Comparison of ENCODE assay signal across 8 mouse cellular contexts in the genomic region with DNA sequence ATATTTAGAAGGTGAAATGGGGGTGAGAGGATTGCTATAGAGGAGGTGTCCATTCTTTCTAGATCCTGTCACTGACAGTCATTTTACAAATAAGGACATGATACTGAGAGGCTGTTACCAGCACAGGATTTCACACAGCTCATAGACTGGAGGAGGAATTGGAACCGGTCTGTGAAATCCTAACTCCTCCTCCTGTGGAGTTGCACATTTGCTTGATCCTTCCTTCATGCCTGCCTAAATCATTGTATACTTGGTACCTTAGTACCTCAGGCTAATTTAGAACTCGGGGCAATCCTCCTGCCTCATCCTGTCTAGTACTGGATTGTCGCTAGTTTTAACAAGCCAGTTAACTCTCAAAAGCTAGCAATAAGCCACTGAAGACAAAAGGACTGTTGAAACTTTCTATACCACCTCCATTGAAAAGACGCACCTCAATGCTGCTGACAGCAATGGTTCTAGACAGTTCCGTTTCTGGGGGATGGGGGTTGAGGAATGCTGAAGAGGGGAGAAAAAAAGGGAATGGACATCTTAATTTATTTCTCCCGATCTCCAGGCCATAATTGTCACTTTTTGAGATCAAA. TPM values are rescaled to one million over a fixed set of nuclear protein-coding genes. Genes with fewer than 3 reads are reported as not detected.
A peak's percentile ranks its signal among the peaks of the same experiment; 100 is the strongest.
DNase-seq lines count a peak whose midpoint lies in the region; ATAC-seq and TF ChIP-seq lines count a peak whose summit lies in the region.

No protein-coding gene starts in this region.

- peaks cover 17% of the 10 kb centered on the region; the same call in 1 of the 2 replicates for H3K79me2 ChIP-seq in liver, adult 2 months (ENCODE audit: control insufficient read depth, insufficient read depth, low read length)

- TF ChIP-seq POLR2A in liver, adult 2 months (IDR thresholded peaks at IDR 0.05; ENCODE audit: extremely low read depth, insufficient read depth, low read length) = no peak

- no peaks in the 10 kb centered on the region for H3K36me3 ChIP-seq in liver, adult 2 months (ENCODE audit: control insufficient read depth, insufficient read depth, low read length)
- H3K36me3 ChIP-seq in embryonic facial prominence, embryonic 12.5 days = 0 out of 2 replicates have a peak, but pooled peaks cover 2% of the 10 kb centered on the region
- H3K36me3 ChIP-seq in intestine, embryonic 14.5 days (ENCODE audit: control insufficient read depth, insufficient read depth, low read length) = peaks cover 5% of the 10 kb centered on the region; the same call in 1 of the 2 replicates
- H3K36me3 ChIP-seq in neural tube, embryonic 12.5 days = no peaks in the 10 kb centered on the region

- 2% methylated on average over 6 of the region's 6 CpGs for WGBS in liver, adult 2 months
- 4% methylated on average over 6 of the region's 6 CpGs for WGBS in embryonic facial prominence, embryonic 12.5 days
- 4% methylated on average over 6 of the region's 6 CpGs for WGBS in intestine, embryonic 14.5 days
- WGBS in neural tube, embryonic 12.5 days = 3% methylated on average over 6 of the region's 6 CpGs

- H3K27me3 ChIP-seq in liver, adult 2 months (ENCODE audit: control insufficient read depth, insufficient read depth, low read length) = no peaks in the 10 kb centered on the region
- peaks cover 27% of the 10 kb centered on the region for H3K27me3 ChIP-seq in embryonic facial prominence, embryonic 12.5 days
- peaks cover 26% of the 10 kb centered on the region for H3K27me3 ChIP-seq in intestine, embryonic 14.5 days (replicated peaks; ENCODE audit: control insufficient read depth, insufficient read depth, low read length)
- peaks cover 27% of the 10 kb centered on the region for H3K27me3 ChIP-seq in neural tube, embryonic 12.5 days (replicated peaks)

- no peak for TF ChIP-seq CTCF in liver, adult 2 months (IDR thresholded peaks at IDR 0.05; ENCODE audit: low read depth, low read length)

- peak overlapping the region; percentile 48 for H3K4me3 ChIP-seq in liver, adult 2 months (ENCODE audit: insufficient read depth, low read depth, low read length)
- H3K4me3 ChIP-seq in embryonic facial prominence, embryonic 12.5 days = peak overlapping the region; percentile 92
- peak overlapping the region; percentile 54 for H3K4me3 ChIP-seq in intestine, embryonic 14.5 days (ENCODE audit: low read depth, low read length)
- peak overlapping the region; percentile 82 for H3K4me3 ChIP-seq in neural tube, embryonic 12.5 days

- peak overlapping the region; percentile 82 for H3K4me2 ChIP-seq in embryonic facial prominence, embryonic 12.5 days (replicated peaks)
- H3K4me2 ChIP-seq in intestine, embryonic 14.5 days (ENCODE audit: low read length) = peak overlapping the region; percentile 84
- peak overlapping the region; percentile 79 for H3K4me2 ChIP-seq in neural tube, embryonic 12.5 days (replicated peaks)

- no peak; the same call in 1 of the 2 replicates for ATAC-seq in embryonic facial prominence, embryonic 12.5 days (ENCODE audit: insufficient number of reproducible peaks, insufficient read depth, low FRiP score, low TSS enrichment)
- peak; percentile 34 for ATAC-seq in intestine, embryonic 14.5 days (replicated peaks; ENCODE audit: low FRiP score, low TSS enrichment, low read depth)
- peak; percentile 30; the same call in 1 of the 2 replicates for ATAC-seq in neural tube, embryonic 12.5 days (ENCODE audit: low FRiP score, low read depth)

- H3K9ac ChIP-seq in liver, adult 2 months (ENCODE audit: low read depth, low read length) = peak overlapping the region; percentile 63
- H3K9ac ChIP-seq in embryonic facial prominence, embryonic 12.5 days = peak overlapping the region; percentile 80
- peak overlapping the region; percentile 64 for H3K9ac ChIP-seq in intestine, embryonic 14.5 days (ENCODE audit: low read length)
- peak overlapping the region; percentile 81; the same call in 1 of the 2 replicates for H3K9ac ChIP-seq in neural tube, embryonic 12.5 days

- peak overlapping the region; percentile 42 for H3K27ac ChIP-seq in liver, adult 2 months (replicated peaks; ENCODE audit: insufficient read depth, low read depth, low read length)
- peak overlapping the region; percentile 41; the same call in 1 of the 2 replicates for H3K27ac ChIP-seq in embryonic facial prominence, embryonic 12.5 days
- no peak overlapping the region for H3K27ac ChIP-seq in intestine, embryonic 14.5 days (ENCODE audit: low read depth)
- no peak overlapping the region for H3K27ac ChIP-seq in neural tube, embryonic 12.5 days

- H3K4me1 ChIP-seq in liver, adult 2 months (ENCODE audit: control insufficient read depth, insufficient read depth, low read length) = peaks cover 5% of the 10 kb centered on the region; the same call in 1 of the 2 replicates
- H3K4me1 ChIP-seq in embryonic facial prominence, embryonic 12.5 days = peaks cover 25% of the 10 kb centered on the region
- peaks cover 26% of the 10 kb centered on the region for H3K4me1 ChIP-seq in intestine, embryonic 14.5 days (replicated peaks; ENCODE audit: control insufficient read depth, insufficient read depth, low read length)
- H3K4me1 ChIP-seq in neural tube, embryonic 12.5 days = peaks cover 27% of the 10 kb centered on the region

- peak; percentile 58 for DNase-seq in liver, adult 2 months (ENCODE audit: extremely low read depth, low read depth, low spot score)
- no peak for DNase-seq in liver
- DNase-seq in intestine, embryonic 14.5 days (ENCODE audit: low spot score) = no peak
- no peak for DNase-seq in right cerebral cortex, adult 18-20 months
- no peak for DNase-seq in urinary bladder, postnatal 36 days (ENCODE audit: low spot score in 2 of 2)
- no peak for DNase-seq in right cerebral cortex, postnatal 4 days

- no peaks in the 10 kb centered on the region for H3K9me3 ChIP-seq in embryonic facial prominence, embryonic 12.5 days
- H3K9me3 ChIP-seq in intestine, embryonic 14.5 days (ENCODE audit: control insufficient read depth, low read length) = no peaks in the 10 kb centered on the region
- H3K9me3 ChIP-seq in neural tube, embryonic 12.5 days = no peaks in the 10 kb centered on the region

RNA-seq across cellular contexts. Expression of gene Dctn1, which starts 0.6 kb away (rescaled TPM):
- 13.5 and 17.1 TPM in 2 replicates for total RNA-seq in liver, adult 2 months (2014; rRNA removed)
- 27.4 and 36.0 TPM in 2 replicates for polyA plus RNA-seq in liver, adult 2 months (2012; rRNA removed)
- polyA plus RNA-seq in embryonic facial prominence, embryonic 12.5 days (2016; fragmentation: Nextera tagmentation; extraction: Ambion mirVana) = 121 and 126 TPM in 2 replicates
- 75.3 and 76.0 TPM in 2 replicates for polyA plus RNA-seq in intestine, embryonic 14.5 days (2014; fragmentation: Nextera tagmentation; extraction: Ambion mirVana)
- polyA plus RNA-seq in neural tube, embryonic 12.5 days (2016; fragmentation: Nextera tagmentation; extraction: Ambion mirVana) = 181 and 196 TPM in 2 replicates

RNA-seq across cellular contexts. Expression of gene 1700003E16Rik, which starts 8.9 kb away (rescaled TPM):
- total RNA-seq in liver, adult 2 months (2014; rRNA removed) = 0.09 and 0.13 TPM in 2 replicates
- polyA plus RNA-seq in liver, adult 2 months (2012; rRNA removed) = 0.22 and 0.29 TPM in 2 replicates
- polyA plus RNA-seq in embryonic facial prominence, embryonic 12.5 days (2016; fragmentation: Nextera tagmentation; extraction: Ambion mirVana) = 2.8 and 2.9 TPM in 2 replicates
- 0.47 and 0.83 TPM in 2 replicates for polyA plus RNA-seq in intestine, embryonic 14.5 days (2014; fragmentation: Nextera tagmentation; extraction: Ambion mirVana)
- polyA plus RNA-seq in neural tube, embryonic 12.5 days (2016; fragmentation: Nextera tagmentation; extraction: Ambion mirVana) = 2.6 TPM in 2 replicates

RNA-seq across cellular contexts. Expression of gene Wdr54, which starts 8.9 kb away (rescaled TPM):
- total RNA-seq in liver, adult 2 months (2014; rRNA removed) = 0.13 and 0.28 TPM in 2 replicates
- 1.7 and 2.4 TPM in 2 replicates for polyA plus RNA-seq in liver, adult 2 months (2012; rRNA removed)
- 10.0 and 11.3 TPM in 2 replicates for polyA plus RNA-seq in embryonic facial prominence, embryonic 12.5 days (2016; fragmentation: Nextera tagmentation; extraction: Ambion mirVana)
- 4.3 and 6.4 TPM in 2 replicates for polyA plus RNA-seq in intestine, embryonic 14.5 days (2014; fragmentation: Nextera tagmentation; extraction: Ambion mirVana)
- polyA plus RNA-seq in neural tube, embryonic 12.5 days (2016; fragmentation: Nextera tagmentation; extraction: Ambion mirVana) = 11.5 and 13.5 TPM in 2 replicates

RNA-seq across cellular contexts. Expression of gene Rtkn, which starts 29.9 kb away (rescaled TPM):
- total RNA-seq in liver, adult 2 months (2014; rRNA removed) = 4.7 and 6.9 TPM in 2 replicates
- polyA plus RNA-seq in liver, adult 2 months (2012; rRNA removed) = 12.2 and 17.4 TPM in 2 replicates
- 51.3 and 54.6 TPM in 2 replicates for polyA plus RNA-seq in embryonic facial prominence, embryonic 12.5 days (2016; fragmentation: Nextera tagmentation; extraction: Ambion mirVana)
- polyA plus RNA-seq in intestine, embryonic 14.5 days (2014; fragmentation: Nextera tagmentation; extraction: Ambion mirVana) = 16.9 and 17.6 TPM in 2 replicates
- 33.7 and 38.0 TPM in 2 replicates for polyA plus RNA-seq in neural tube, embryonic 12.5 days (2016; fragmentation: Nextera tagmentation; extraction: Ambion mirVana)

RNA-seq across cellular contexts. Expression of gene Ino80b, which starts 39.9 kb away (rescaled TPM):
- total RNA-seq in liver, adult 2 months (2014; rRNA removed) = 9.5 and 10.3 TPM in 2 replicates
- polyA plus RNA-seq in liver, adult 2 months (2012; rRNA removed) = 23.8 and 26.5 TPM in 2 replicates
- polyA plus RNA-seq in embryonic facial prominence, embryonic 12.5 days (2016; fragmentation: Nextera tagmentation; extraction: Ambion mirVana) = 17.9 and 21.4 TPM in 2 replicates
- polyA plus RNA-seq in intestine, embryonic 14.5 days (2014; fragmentation: Nextera tagmentation; extraction: Ambion mirVana) = 13.4 and 13.8 TPM in 2 replicates
- 17.6 and 18.7 TPM in 2 replicates for polyA plus RNA-seq in neural tube, embryonic 12.5 days (2016; fragmentation: Nextera tagmentation; extraction: Ambion mirVana)

Comparison
In these comparisons a context has a peak if more than half of its experiments do, and no peak if none do; other contexts are left out.
1. H3K27ac ChIP-seq: peak in liver, adult 2 months (single experiment) and embryonic facial prominence, embryonic 12.5 days (single experiment); none in intestine, embryonic 14.5 days (single experiment) and neural tube, embryonic 12.5 days (single experiment).
2. Peak in every context shown above with its lines, with median percentiles within 50 percentile points of each other: H3K4me3 ChIP-seq, H3K9ac ChIP-seq and H3K4me2 ChIP-seq.